Mouse (Mus musculus): Measurements from ENCODE around the gene Sgca. TPM values are rescaled to one million over a fixed set of nuclear protein-coding genes. Genes with fewer than 3 reads are reported as not detected.

Gene Sgca
- polyA plus RNA-seq, 1 experiment from 2014 or later = not detected

GRCm38 (mm10) chr11:94937335-94937781 lies 38.8 kb downstream of the Sgca start:
- WGBS = 2% methylated on average over 18 of the region's 18 CpGs
- Histone ChIP-seq H3K4me2 (replicated peaks) (peak overlapping the region; percentile 74), H3K36me3 (peaks cover 3% of the 10 kb centered on the region; the same call in 1 of the 2 replicates), H3K27ac (peak overlapping the region; percentile 90), H3K9ac (peak overlapping the region; percentile 37), H3K27me3 (replicated peaks) (peaks cover 3% of the 10 kb centered on the region; the same call in 1 of the 2 replicates), H3K4me3 (replicated peaks) (peak overlapping the region; percentile 52), H3K4me1 (replicated peaks) (peaks cover 45% of the 10 kb centered on the region), H3K9me3 (no peaks in the 10 kb centered on the region)
- peak; percentile 72 for ATAC-seq

GRCm38 (mm10) chr11:94936851-94937295 lies 39.3 kb downstream of the Sgca start:
- WGBS = 0% methylated on average over 17 of the region's 17 CpGs
- Histone ChIP-seq H3K9me3 (no peaks in the 10 kb centered on the region), H3K9ac (peak overlapping the region; percentile 78), H3K36me3 (peaks cover 3% of the 10 kb centered on the region; the same call in 1 of the 2 replicates), H3K27me3 (replicated peaks) (peaks cover 3% of the 10 kb centered on the region; the same call in 1 of the 2 replicates), H3K4me3 (replicated peaks) (peak overlapping the region; percentile 52), H3K27ac (peak overlapping the region; percentile 90), H3K4me1 (replicated peaks) (peaks cover 44% of the 10 kb centered on the region), H3K4me2 (replicated peaks) (peak overlapping the region; percentile 74)
- ATAC-seq = peak; percentile 78

- peaks cover 42% of the 10 kb centered on the region for H3K4me1 ChIP-seq (replicated peaks)
- ATAC-seq = peak; percentile 67
- peaks cover 3% of the 10 kb centered on the region; the same call in 1 of the 2 replicates for H3K27me3 ChIP-seq (replicated peaks)
- peak within 1 kb of the TSS; percentile 78 for H3K9ac ChIP-seq
- no peaks in the 10 kb centered on the region for H3K9me3 ChIP-seq
- peaks cover 3% of the 10 kb centered on the region; the same call in 1 of the 2 replicates for H3K36me3 ChIP-seq
- H3K27ac ChIP-seq = peak within 1 kb of the TSS; percentile 90
- H3K4me2 ChIP-seq (replicated peaks) = peak within 1 kb of the TSS; percentile 74
- peak within 1 kb of the TSS; percentile 52 for H3K4me3 ChIP-seq (replicated peaks)
- whole genome bisulfite sequencing = 12% methylated on average over 19 of the region's 19 CpGs
Measured at GRCm38 (mm10) chr11:94936045-94936444, 40.1 kb downstream of the Sgca start, which contains the start of gene Col1a1. Gene Col1a1, plus strand, starts transcription at chr11:94936224.

- no peak overlapping the region; the same call in 1 of the 2 replicates for H3K9ac ChIP-seq
- peak overlapping the region; percentile 74 for H3K4me2 ChIP-seq (replicated peaks)
- H3K9me3 ChIP-seq = no peaks in the 10 kb centered on the region
- peaks cover 51% of the 10 kb centered on the region for H3K4me1 ChIP-seq (replicated peaks)
- WGBS = 28% methylated on average over 11 of the region's 11 CpGs
- no peaks in the 10 kb centered on the region for H3K36me3 ChIP-seq
- peak overlapping the region; percentile 90 for H3K27ac ChIP-seq
- H3K4me3 ChIP-seq (replicated peaks) = no peak overlapping the region
- H3K27me3 ChIP-seq (replicated peaks) = peaks cover 3% of the 10 kb centered on the region; the same call in 1 of the 2 replicates
- no peak for ATAC-seq
Measured at GRCm38 (mm10) chr11:94934526-94934925, 41.6 kb downstream of the Sgca start.

- H3K36me3 ChIP-seq = no peaks in the 10 kb centered on the region
- peaks cover 55% of the 10 kb centered on the region for H3K4me1 ChIP-seq (replicated peaks)
- H3K9me3 ChIP-seq = no peaks in the 10 kb centered on the region
- H3K9ac ChIP-seq = peak overlapping the region; percentile 5; the same call in 1 of the 2 replicates
- H3K4me3 ChIP-seq (replicated peaks) = no peak overlapping the region
- 25% methylated on average over 8 of the region's 8 CpGs for WGBS
- peaks cover 3% of the 10 kb centered on the region; the same call in 1 of the 2 replicates for H3K27me3 ChIP-seq (replicated peaks)
- 0 out of 2 replicates have a peak, but pooled peaks have one; percentile 12 for ATAC-seq
- peak overlapping the region; percentile 90 for H3K27ac ChIP-seq
- peak overlapping the region; percentile 74 for H3K4me2 ChIP-seq (replicated peaks)
Measured at GRCm38 (mm10) chr11:94933584-94933983, 42.5 kb downstream of the Sgca start.

- ATAC-seq = no peak
- H3K4me3 ChIP-seq (replicated peaks) = no peak overlapping the region
- H3K4me1 ChIP-seq (replicated peaks) = peaks cover 57% of the 10 kb centered on the region
- no peaks in the 10 kb centered on the region; the same call in 1 of the 2 replicates for H3K27me3 ChIP-seq (replicated peaks)
- 47% methylated on average over 4 of the region's 4 CpGs for WGBS
- H3K27ac ChIP-seq = peak overlapping the region; percentile 93
- H3K4me2 ChIP-seq (replicated peaks) = no peak overlapping the region
- no peak overlapping the region for H3K9ac ChIP-seq
- no peaks in the 10 kb centered on the region for H3K9me3 ChIP-seq
- H3K36me3 ChIP-seq = no peaks in the 10 kb centered on the region
Measured at GRCm38 (mm10) chr11:94930151-94930550, 46.0 kb downstream of the Sgca start.

- Histone ChIP-seq H3K4me1 (replicated peaks) (peaks cover 52% of the 10 kb centered on the region), H3K4me2 (replicated peaks) (peak overlapping the region; percentile 37), H3K4me3 (replicated peaks) (no peak overlapping the region), H3K36me3 (no peaks in the 10 kb centered on the region), H3K9me3 (no peaks in the 10 kb centered on the region), H3K27ac (peak overlapping the region; percentile 93), H3K27me3 (replicated peaks) (no peaks in the 10 kb centered on the region; the same call in 1 of the 2 replicates), H3K9ac (no peak overlapping the region)
- no peak for ATAC-seq
- 37% methylated on average over 9 of the region's 9 CpGs for WGBS
Measured at GRCm38 (mm10) chr11:94929599-94929998, 46.5 kb downstream of the Sgca start.

- peak; percentile 94 for ATAC-seq
Measured at GRCm38 (mm10) chr11:94928820-94929219, 47.3 kb downstream of the Sgca start.

GRCm38 (mm10) chr11:94927771-94928291 lies 48.3 kb downstream of the Sgca start:
- Histone ChIP-seq H3K4me3 (replicated peaks) (no peak overlapping the region), H3K4me1 (replicated peaks) (peaks cover 37% of the 10 kb centered on the region), H3K27me3 (replicated peaks) (no peaks in the 10 kb centered on the region; the same call in 1 of the 2 replicates), H3K9me3 (no peaks in the 10 kb centered on the region), H3K9ac (peak overlapping the region; percentile 4; the same call in 1 of the 2 replicates), H3K4me2 (replicated peaks) (no peak overlapping the region; the same call in 1 of the 2 replicates), H3K36me3 (no peaks in the 10 kb centered on the region), H3K27ac (peak overlapping the region; percentile 93)
- 16% methylated on average over 5 of the region's 5 CpGs for WGBS
- ATAC-seq = no peak

More at GRCm38 (mm10) chr11:94928820-94929219, 47.3 kb downstream of the Sgca start:
- 3% methylated on average over 13 of the region's 13 CpGs for WGBS
- Histone ChIP-seq H3K27me3 (replicated peaks) (no peaks in the 10 kb centered on the region; the same call in 1 of the 2 replicates), H3K4me1 (replicated peaks) (peaks cover 44% of the 10 kb centered on the region), H3K9me3 (no peaks in the 10 kb centered on the region), H3K4me2 (replicated peaks) (peak overlapping the region; percentile 37), H3K4me3 (replicated peaks) (no peak overlapping the region), H3K36me3 (no peaks in the 10 kb centered on the region), H3K27ac (peak overlapping the region; percentile 93), H3K9ac (no peak overlapping the region)

- peak overlapping the region; percentile 54; the same call in 1 of the 2 replicates for H3K27ac ChIP-seq
- H3K4me2 ChIP-seq (replicated peaks) = no peak overlapping the region
- no peak for ATAC-seq
- H3K9ac ChIP-seq = no peak overlapping the region
- no peaks in the 10 kb centered on the region for H3K36me3 ChIP-seq
- no peak overlapping the region for H3K4me3 ChIP-seq (replicated peaks)
- H3K27me3 ChIP-seq (replicated peaks) = no peaks in the 10 kb centered on the region
- H3K4me1 ChIP-seq (replicated peaks) = peaks cover 34% of the 10 kb centered on the region
- no peaks in the 10 kb centered on the region for H3K9me3 ChIP-seq
- WGBS = 41% methylated on average over 11 of the region's 11 CpGs
Measured at GRCm38 (mm10) chr11:94926431-94926830, 49.7 kb downstream of the Sgca start.

- no peaks in the 10 kb centered on the region for H3K36me3 ChIP-seq
- no peaks in the 10 kb centered on the region for H3K9me3 ChIP-seq
- H3K4me2 ChIP-seq (replicated peaks) = no peak overlapping the region
- no peak for ATAC-seq
- no peak overlapping the region for H3K4me3 ChIP-seq (replicated peaks)
- peaks cover 30% of the 10 kb centered on the region for H3K4me1 ChIP-seq (replicated peaks)
- no peaks in the 10 kb centered on the region for H3K27me3 ChIP-seq (replicated peaks)
- H3K9ac ChIP-seq = no peak overlapping the region
- 91% methylated on average over 4 of the region's 4 CpGs for WGBS
- no peak overlapping the region for H3K27ac ChIP-seq
Measured at GRCm38 (mm10) chr11:94924977-94925376, 51.1 kb downstream of the Sgca start.

GRCm38 (mm10) chr11:94920996-94921401 lies 55.1 kb downstream of the Sgca start:
- Histone ChIP-seq H3K4me2 (replicated peaks) (no peak overlapping the region), H3K9me3 (no peaks in the 10 kb centered on the region), H3K27ac (peak overlapping the region; percentile 52; the same call in 1 of the 2 replicates), H3K4me3 (replicated peaks) (no peak overlapping the region), H3K27me3 (replicated peaks) (no peaks in the 10 kb centered on the region), H3K36me3 (no peaks in the 10 kb centered on the region), H3K4me1 (replicated peaks) (peaks cover 11% of the 10 kb centered on the region), H3K9ac (no peak overlapping the region)
- ATAC-seq = no peak
- 35% methylated on average over 6 of the region's 6 CpGs for WGBS

All from intestine, embryonic 15.5 days (tissue).